Mouse (Mus musculus) E14TG2a.4 (cell line): ENCODE measurements around the gene Ecm2.

Source experiments
- CTCF ChIP-seq: conservative IDR thresholded peaks from 2 replicates; pipeline ENCODE4 v1.5.1; 2014; ENCODE audit warnings: low read length
- NANOG ChIP-seq: IDR thresholded peaks from 2 replicates; pipeline ENCODE4 v1.6.1; 2014; ENCODE audit warnings: borderline replicate concordance, low read length, mixed read lengths

DNA sequence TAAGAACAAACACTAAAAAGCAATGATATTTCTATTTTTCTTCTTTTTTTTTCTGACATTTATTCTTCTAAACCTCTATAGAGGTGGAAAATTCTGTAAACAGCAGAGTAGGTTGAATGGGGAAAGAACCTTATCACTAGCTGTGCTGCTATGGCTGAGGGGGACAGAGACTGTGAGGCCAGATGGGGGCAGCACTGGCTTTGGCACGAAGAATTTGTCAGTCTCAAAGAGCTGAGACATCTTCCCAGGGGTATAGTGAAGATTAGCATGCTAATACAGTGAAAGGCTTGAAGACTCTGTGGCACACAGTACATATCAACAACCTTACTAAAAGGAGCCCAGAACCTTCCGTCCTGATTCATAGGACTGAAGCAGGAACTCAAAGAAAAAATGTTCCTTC lies 54.6 kb downstream of the Ecm2 start:
- peak; percentile 22; the same call in 1 of the 2 replicates for TF ChIP-seq CTCF
- no peak for TF ChIP-seq NANOG
